Mouse (Mus musculus) layer of hippocampus, adult 9-11 months (tissue): Measurements from ENCODE around the gene Lrp2bp.

Experiments used
- DNase-seq: peaks from one replicate; pipeline ENCODE4 v3.0.0; 2022

Lrp2bp gene

DNA sequence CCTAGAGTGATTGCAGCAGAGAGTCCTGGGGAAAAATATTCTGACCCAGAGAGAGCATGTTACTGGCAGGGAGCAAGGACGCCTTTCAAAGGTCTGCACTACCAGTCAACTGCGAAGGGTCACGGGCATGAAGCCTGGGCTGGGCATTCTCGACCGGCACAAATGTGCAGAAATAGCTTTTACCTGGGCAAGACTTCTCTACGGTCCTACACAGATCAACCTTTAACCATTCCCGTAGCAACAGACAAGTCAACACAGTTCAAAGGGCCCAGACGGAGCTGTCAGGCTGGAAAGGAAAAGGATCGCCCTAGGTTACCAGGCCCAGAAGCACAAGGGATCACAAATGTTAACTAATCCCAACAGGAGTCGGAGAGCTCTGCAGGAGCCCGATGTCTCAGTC, 37.1 kb downstream of the Lrp2bp start:
- no peak for DNase-seq

DNA sequence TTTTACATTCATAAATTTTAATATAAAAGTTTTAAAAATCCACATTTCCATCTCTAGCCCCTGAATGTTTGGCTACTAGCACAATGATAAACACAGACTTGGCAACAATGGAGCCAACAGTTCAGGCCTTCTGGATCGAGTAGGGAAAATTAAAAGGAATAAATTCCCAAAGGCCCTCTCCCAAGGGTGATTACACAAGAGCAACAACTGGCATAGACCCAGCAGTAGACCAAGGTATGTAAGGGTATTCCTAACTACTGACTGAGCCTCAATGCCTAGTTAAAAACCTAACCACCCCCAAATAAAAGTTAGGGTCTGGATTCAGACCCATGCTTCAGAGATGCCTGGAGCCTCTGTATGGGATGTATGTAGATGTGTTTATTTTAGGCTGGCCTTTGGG, 40.6 kb downstream of the Lrp2bp start:
- no peak for DNase-seq

DNA sequence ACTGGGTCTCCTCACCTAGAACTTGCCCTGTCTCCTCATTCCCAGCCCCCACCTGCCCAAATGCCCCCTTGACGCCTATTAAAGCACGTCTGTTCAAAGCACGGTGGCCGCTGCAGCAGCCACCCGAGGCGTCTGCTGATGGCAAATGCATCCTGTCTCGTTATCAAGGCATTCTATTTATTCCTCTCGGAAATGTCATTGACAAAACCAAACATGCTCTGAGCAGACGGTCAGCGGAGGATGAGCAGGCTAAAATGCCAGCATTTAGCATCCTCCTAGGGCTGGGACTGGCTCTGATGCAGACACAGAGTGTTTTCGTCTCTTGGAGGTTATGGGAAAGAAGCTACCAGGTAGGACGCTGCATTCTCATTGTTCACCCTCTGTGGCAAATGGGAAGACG, 41.2 kb downstream of the Lrp2bp start:
- DNase-seq = peak; percentile 41

DNA sequence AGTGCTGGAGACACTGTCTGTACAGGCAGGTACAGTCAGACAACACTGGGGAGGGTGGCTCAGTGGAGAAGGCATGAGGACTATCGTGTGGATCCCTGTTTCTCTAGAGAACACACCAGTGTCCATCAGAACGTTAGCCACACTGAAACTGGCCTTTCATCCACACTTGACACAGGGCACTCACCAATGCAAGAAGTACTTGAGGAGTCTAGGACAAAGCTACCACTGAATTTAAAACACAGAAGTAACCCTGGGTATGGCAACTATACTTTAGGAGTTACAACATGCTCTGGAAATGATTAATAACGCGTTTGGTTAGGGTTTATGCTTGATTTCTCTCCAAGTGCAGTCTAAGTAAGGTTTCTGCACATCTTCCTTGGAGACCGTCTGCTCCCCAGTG, 73.7 kb downstream of the Lrp2bp start:
- DNase-seq = no peak

- no peak for DNase-seq
Measured at GRCm38 (mm10) chr8:46073540-46074140, 74.5 kb downstream of the Lrp2bp start.

- DNase-seq = no peak
Measured at GRCm38 (mm10) chr8:46075223-46075622, 76.1 kb downstream of the Lrp2bp start.

DNA sequence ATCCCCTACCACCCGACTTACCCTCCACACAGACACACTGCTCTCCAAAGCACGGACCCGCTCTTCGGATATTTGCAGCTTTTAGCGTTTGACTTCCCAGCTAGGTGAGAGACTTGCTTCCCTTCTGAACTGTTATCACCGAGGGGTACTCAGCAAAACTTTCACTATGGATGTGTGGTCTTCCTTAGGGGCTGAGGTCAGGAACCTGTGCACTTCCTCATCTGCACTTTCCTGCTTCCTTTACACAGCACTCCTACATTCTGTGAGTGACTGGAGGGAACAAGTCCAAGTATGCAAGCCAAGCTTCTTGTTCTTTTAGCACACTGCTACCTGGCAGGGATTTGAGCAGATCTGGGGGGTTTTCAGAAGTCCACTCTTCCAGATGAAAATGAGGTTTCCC, 79.8 kb downstream of the Lrp2bp start:
- no peak for DNase-seq
